Mouse (Mus musculus) midbrain, embryonic 15.5 days (tissue): Measurements from ENCODE around the gene Epm2aip1. TPM values are rescaled to one million over a fixed set of nuclear protein-coding genes. Genes with fewer than 3 reads are reported as not detected.

Experiments used
- ATAC-seq: fragments of 200-750 bp; cut with Nextera tagmentation; replicated peaks from 2 replicates; pipeline ENCODE4 v1.8.0; 2017; ENCODE audit warnings: moderate TSS enrichment
- H3K27ac ChIP-seq: fragments of 300-500 bp; sonication (generic); 2 replicates; pipeline ENCODE4 v1.5.1; 2015; ENCODE audit warnings: mild to moderate bottlenecking, inconsistent platforms
- H3K27me3 ChIP-seq: fragments of 300-500 bp; sonication (generic); replicated peaks from 2 replicates; pipeline ENCODE4 v1.6.1; 2015; ENCODE audit warnings: inconsistent platforms
- H3K36me3 ChIP-seq: fragments of 300-500 bp; sonication (generic); replicated peaks from 2 replicates; pipeline ENCODE4 v1.6.1; 2015; ENCODE audit warnings: inconsistent platforms
- H3K4me1 ChIP-seq: fragments of 300-500 bp; sonication (generic); 2 replicates; pipeline ENCODE4 v1.6.1; 2015; ENCODE audit warnings: inconsistent platforms
- H3K4me2 ChIP-seq: fragments of 300-500 bp; sonication (generic); 2 replicates; pipeline ENCODE4 v1.6.1; 2015; ENCODE audit warnings: inconsistent platforms, mild to moderate bottlenecking, moderate library complexity
- H3K4me3 ChIP-seq: fragments of 300-500 bp; sonication (generic); 2 replicates; pipeline ENCODE4 v1.5.1; 2015; ENCODE audit warnings: mild to moderate bottlenecking, inconsistent platforms
- H3K9ac ChIP-seq: fragments of 300-500 bp; sonication (generic); 2 replicates; pipeline ENCODE4 v1.6.1; 2015; ENCODE audit warnings: mild to moderate bottlenecking, inconsistent platforms
- H3K9me3 ChIP-seq: fragments of 300-500 bp; sonication (generic); 2 replicates; pipeline ENCODE4 v1.6.1; 2016; ENCODE audit warnings: inconsistent platforms
- WGBS: fragments of 180-500 bp; shearing (Covaris S2); methylation state at CpG from one replicate; pipeline ENCODE4 v1.1.7; 2015; ENCODE audit warnings: mixed read lengths; 5-methylcytosine and 5-hydroxymethylcytosine counted together
- polyA plus RNA-seq: library from polyadenylated mRNA; unstranded; fragments of >200 nt; fragmentation: Nextera tagmentation; extraction: Ambion mirVana; gene quantifications from 2 replicates; pipeline ENCODE4 v1.2.1, GENCODE M21; 2015

The Epm2aip1 gene
- polyA plus RNA-seq, 1 experiment from 2014 or later, result 68.6 TPM

DNA sequence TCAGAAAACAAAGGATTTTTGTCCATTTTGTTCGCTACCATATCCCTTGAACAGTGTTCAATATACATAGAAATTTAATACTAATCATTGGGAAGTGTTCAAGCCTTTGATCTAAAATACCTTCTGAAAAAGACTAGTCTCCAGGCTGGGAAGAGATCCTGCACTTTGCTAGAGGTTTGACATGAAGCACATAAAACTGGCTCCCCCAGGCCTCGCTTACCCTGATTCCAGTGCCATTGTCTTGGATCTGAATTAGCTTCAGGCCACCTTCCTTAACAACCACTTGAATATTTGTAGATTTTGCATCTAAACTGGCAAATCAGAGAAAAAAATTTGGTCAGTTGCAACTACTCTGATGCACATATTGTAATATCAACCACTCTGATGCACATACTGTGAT, 3.7 kb upstream of the Epm2aip1 start:
- peaks cover 13% of the 10 kb centered on the region for H3K4me1 ChIP-seq
- H3K9ac ChIP-seq, result no peak overlapping the region
- no peaks in the 10 kb centered on the region for H3K9me3 ChIP-seq
- ATAC-seq, result no peak
- peaks cover 9% of the 10 kb centered on the region; the same call in 1 of the 2 replicates for H3K36me3 ChIP-seq
- 96% methylated on average over 2 of the region's 2 CpGs for WGBS
- H3K27me3 ChIP-seq, result no peaks in the 10 kb centered on the region
- H3K27ac ChIP-seq, result no peak overlapping the region
- H3K4me3 ChIP-seq, result no peak overlapping the region
- H3K4me2 ChIP-seq, result no peak overlapping the region

DNA sequence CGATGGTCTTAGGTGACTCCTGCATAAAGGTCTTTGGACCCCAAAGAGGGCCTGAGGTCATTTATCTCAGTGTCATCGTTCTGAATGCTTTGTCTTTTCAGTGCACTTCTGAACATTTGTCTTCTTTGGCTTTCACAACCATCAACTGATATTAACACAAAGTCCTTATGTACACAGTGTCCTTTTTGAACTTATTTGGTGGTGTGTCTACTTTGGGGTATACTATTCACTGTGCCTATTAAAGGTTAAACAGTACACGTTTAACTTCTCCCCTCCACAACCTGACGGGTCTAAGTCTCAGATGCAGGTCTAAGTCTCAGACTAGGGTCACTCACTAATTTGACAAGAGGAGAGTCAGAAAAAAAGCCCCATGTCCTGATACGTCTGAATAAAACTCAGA, 1.1 kb upstream of the Epm2aip1 start:
- peaks cover 39% of the 10 kb centered on the region for H3K4me1 ChIP-seq
- no peaks in the 10 kb centered on the region for H3K27me3 ChIP-seq
- WGBS, result 14% methylated on average over 5 of the region's 5 CpGs

DNA sequence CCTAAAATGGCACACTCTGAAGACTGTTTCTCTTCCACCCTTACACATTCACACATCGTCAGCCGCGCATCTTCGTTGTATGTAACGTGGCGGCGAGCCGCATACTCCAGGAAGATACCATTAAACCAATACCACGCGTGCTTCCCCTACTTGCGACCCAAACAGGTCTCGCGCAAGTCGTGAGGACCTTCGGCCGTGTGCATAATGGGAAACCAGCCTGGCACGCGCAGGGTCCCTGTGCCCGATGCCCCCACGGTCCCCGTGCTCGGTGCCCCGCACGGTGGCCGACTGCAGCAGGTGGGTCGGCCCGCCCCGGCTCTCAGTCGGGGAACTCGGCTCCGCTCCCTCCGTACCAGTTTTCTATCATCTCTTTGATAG, 684 bp upstream of the Epm2aip1 start:
- WGBS, result under 1% methylated on average over 32 of the region's 32 CpGs
- Histone ChIP-seq H3K4me3 (peak overlapping the region; percentile 96), H3K27ac (peak overlapping the region; percentile 98), H3K9me3 (no peaks in the 10 kb centered on the region), H3K36me3 (peaks cover under 1% of the 10 kb centered on the region; the same call in 1 of the 2 replicates), H3K27me3 (no peaks in the 10 kb centered on the region), H3K4me1 (peaks cover 43% of the 10 kb centered on the region), H3K9ac (peak overlapping the region; percentile 74), H3K4me2 (peak overlapping the region; percentile 59)
- ATAC-seq, result peak; percentile 89

More for the DNA sequence above, 1.1 kb upstream of the Epm2aip1 start:
- Histone ChIP-seq H3K4me2 (peak overlapping the region; percentile 59), H3K9ac (peak overlapping the region; percentile 74), H3K36me3 (no peaks in the 10 kb centered on the region; the same call in 1 of the 2 replicates), H3K4me3 (peak overlapping the region; percentile 96), H3K9me3 (no peaks in the 10 kb centered on the region), H3K27ac (peak overlapping the region; percentile 98)
- ATAC-seq, result no peak

DNA sequence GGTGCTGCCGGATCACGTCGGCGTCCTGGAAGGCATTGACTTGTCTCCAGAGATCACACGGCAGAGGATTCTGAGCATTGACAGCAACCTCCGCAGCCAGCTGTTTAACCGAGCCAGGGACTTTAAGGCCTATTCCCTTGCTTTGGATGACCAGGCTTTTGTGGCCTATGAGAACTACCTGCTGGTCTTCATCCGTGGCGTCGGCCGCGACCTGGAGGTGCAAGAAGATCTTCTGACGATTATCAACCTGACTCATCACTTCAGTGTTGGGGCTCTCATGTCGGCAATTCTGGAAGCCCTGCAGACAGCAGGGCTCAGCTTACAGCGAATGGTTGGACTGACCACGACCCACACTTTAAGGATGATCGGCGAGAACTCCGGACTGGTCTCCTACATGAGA, 627 bp downstream of the Epm2aip1 start:
- Histone ChIP-seq H3K4me1 (peaks cover 55% of the 10 kb centered on the region), H3K4me2 (peak overlapping the region; percentile 76), H3K9me3 (no peaks in the 10 kb centered on the region), H3K27me3 (no peaks in the 10 kb centered on the region), H3K27ac (peak overlapping the region; percentile 97), H3K36me3 (peaks cover 2% of the 10 kb centered on the region; the same call in 1 of the 2 replicates), H3K9ac (peak overlapping the region; percentile 91), H3K4me3 (peak overlapping the region; percentile 96)
- no peak for ATAC-seq
- 7% methylated on average over 19 of the region's 19 CpGs for WGBS

DNA sequence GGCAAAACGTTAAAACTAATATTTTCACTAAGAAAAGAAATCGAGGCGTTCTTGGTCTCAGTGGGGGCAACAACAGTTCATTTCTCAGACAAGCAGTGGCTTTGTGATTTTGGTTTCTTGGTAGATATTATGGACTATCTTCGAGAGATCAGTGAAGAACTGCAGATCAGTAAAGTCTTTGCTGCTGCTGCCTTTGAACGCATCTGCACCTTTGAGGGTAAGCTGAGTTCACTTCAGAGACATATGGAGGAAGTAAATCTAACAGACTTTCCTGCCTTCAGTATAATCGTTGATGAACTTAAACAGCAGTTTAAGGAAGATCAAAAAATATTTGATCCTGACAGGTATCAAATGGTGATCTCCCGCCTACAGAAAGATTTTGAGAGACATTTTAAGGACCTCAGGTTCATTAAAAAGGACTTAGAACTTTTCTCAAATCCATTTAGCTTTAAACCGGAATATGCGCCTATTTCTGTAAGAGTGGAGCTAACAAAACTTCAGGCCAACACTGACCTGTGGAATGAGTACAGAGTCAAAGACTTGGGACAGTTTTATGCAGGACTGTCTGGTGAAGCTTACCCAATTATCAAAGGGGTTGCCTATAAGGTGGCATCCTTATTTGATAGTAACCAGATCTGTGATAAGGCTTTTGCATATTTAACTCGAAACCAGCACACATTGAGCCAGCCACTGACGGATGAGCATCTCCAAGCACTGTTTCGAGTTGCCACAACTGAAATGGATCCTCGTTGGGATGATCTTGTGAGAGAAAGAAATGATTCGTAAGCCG, 1.5 kb downstream of the Epm2aip1 start:
- no peak overlapping the region for H3K27ac ChIP-seq
- no peaks in the 10 kb centered on the region for H3K9me3 ChIP-seq
- peak overlapping the region; percentile 91 for H3K9ac ChIP-seq
- no peak for ATAC-seq
- peaks cover 6% of the 10 kb centered on the region for H3K36me3 ChIP-seq
- WGBS, result 80% methylated on average over 15 of the region's 15 CpGs
- H3K4me3 ChIP-seq, result peak overlapping the region; percentile 96
- H3K27me3 ChIP-seq, result no peaks in the 10 kb centered on the region
- peaks cover 55% of the 10 kb centered on the region for H3K4me1 ChIP-seq
- H3K4me2 ChIP-seq, result peak overlapping the region; percentile 76

DNA sequence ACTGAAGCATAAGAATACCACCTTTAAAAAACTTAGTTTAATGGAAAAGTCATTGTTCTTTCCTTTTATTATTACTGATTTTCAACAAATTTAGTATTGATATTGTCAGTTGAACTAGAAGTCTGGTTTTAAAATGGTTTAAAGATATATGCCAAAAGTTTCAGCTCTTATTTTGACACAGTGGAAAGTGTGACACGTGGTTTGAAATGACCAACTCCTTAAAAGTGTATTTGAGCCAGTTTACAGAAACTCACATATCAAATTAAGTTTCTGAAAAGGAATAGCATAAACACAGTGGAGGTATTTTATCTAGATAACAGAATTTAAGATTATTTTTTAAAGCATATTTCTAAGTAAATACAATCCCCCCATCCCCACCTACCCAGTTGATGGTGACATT, 2.2 kb downstream of the Epm2aip1 start:
- H3K9me3 ChIP-seq, result no peaks in the 10 kb centered on the region
- H3K4me2 ChIP-seq, result peak overlapping the region; percentile 76; the same call in 1 of the 2 replicates
- H3K9ac ChIP-seq, result no peak overlapping the region
- H3K27me3 ChIP-seq, result no peaks in the 10 kb centered on the region
- H3K4me3 ChIP-seq, result peak overlapping the region; percentile 96; the same call in 1 of the 2 replicates
- peaks cover 55% of the 10 kb centered on the region for H3K4me1 ChIP-seq
- peaks cover 12% of the 10 kb centered on the region for H3K36me3 ChIP-seq
- WGBS, result 86% methylated on average over 1 of the region's 1 CpGs
- ATAC-seq, result no peak
- H3K27ac ChIP-seq, result no peak overlapping the region

DNA sequence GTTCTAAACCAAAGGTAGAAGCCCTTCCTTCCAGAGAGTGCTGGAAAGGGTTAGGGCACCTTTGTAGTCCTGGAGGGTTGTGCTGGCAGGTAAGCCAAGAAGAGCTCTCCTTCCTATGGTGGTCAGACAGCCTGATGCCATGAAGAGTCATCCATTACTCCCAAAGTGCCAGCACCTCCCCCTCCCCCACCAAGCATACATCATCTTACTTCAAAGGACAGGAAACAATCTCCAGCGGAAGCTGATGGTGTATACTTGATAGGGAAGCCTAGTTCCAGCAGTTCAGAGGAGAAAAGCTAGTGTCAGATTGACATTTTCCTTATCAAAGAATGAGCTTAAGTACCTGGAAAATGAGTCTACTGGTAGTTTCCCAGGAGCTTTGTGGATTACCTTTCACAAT, 3.4 kb downstream of the Epm2aip1 start:
- no peak for ATAC-seq
- 0 out of 2 replicates have a peak overlapping the region, but pooled peaks have one; percentile 14 for H3K9ac ChIP-seq
- peaks cover 52% of the 10 kb centered on the region for H3K4me1 ChIP-seq
- no peak overlapping the region for H3K27ac ChIP-seq
- peak overlapping the region; percentile 11; the same call in 1 of the 2 replicates for H3K4me3 ChIP-seq
- WGBS, result 63% methylated on average over 1 of the region's 1 CpGs
- peak overlapping the region; percentile 76 for H3K4me2 ChIP-seq
- H3K27me3 ChIP-seq, result no peaks in the 10 kb centered on the region
- H3K9me3 ChIP-seq, result no peaks in the 10 kb centered on the region
- H3K36me3 ChIP-seq, result peaks cover 16% of the 10 kb centered on the region

DNA sequence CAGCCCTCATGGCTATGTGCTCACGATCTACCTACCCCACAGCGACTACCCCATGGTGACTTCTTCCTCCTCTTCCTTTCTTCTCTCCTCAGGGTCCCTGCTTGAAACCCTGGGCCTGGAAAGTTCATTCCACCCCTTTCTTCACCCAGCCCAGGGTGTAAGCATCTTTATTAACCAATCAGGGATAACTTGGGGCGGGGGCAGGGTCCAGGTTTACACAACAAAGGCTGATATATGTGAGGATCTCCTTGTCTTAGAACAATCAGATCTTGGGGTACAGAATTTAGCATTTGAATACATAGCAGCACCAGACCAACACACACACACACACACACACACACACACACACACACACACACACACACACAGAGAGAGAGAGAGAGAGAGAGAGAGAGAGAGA, 13.3 kb downstream of the Epm2aip1 start:
- 20% methylated on average over 3 of the region's 3 CpGs for WGBS

DNA sequence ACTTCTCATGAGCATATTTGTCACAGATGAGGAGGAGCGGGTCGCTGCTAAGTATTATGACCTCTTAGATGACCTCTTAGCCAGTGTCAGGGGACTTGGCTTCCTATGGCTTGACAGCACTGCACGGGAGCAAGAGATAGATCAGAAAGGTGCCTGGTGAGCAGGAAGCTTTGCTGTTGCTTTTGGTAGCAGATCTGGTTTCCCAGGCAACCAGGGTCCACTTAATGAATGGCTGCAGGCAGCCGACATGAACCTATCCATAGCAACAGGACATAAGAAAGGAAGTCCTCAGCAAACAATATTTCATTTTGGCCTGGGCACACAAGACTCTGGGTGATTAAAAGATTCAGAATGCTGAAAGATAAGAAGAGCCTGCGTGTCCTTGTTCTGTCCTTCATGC, 13.9 kb downstream of the Epm2aip1 start:
- peak; percentile 27; the same call in 1 of the 2 replicates for ATAC-seq
- 7% methylated on average over 5 of the region's 5 CpGs for WGBS
- H3K4me1 ChIP-seq, result peaks cover 24% of the 10 kb centered on the region
- H3K4me3 ChIP-seq, result no peak overlapping the region
- H3K9ac ChIP-seq, result no peak overlapping the region
- no peaks in the 10 kb centered on the region for H3K27me3 ChIP-seq
- peak overlapping the region; percentile 2; the same call in 1 of the 2 replicates for H3K4me2 ChIP-seq
- H3K9me3 ChIP-seq, result no peaks in the 10 kb centered on the region
- peak overlapping the region; percentile 78 for H3K27ac ChIP-seq
- no peaks in the 10 kb centered on the region for H3K36me3 ChIP-seq

More for the DNA sequence above, 13.3 kb downstream of the Epm2aip1 start:
- H3K36me3 ChIP-seq, result no peaks in the 10 kb centered on the region
- peaks cover 20% of the 10 kb centered on the region for H3K4me1 ChIP-seq
- H3K4me3 ChIP-seq, result no peak overlapping the region
- ATAC-seq, result peak; percentile 33; the same call in 1 of the 2 replicates
- H3K27ac ChIP-seq, result peak overlapping the region; percentile 58; the same call in 1 of the 2 replicates
- no peaks in the 10 kb centered on the region for H3K9me3 ChIP-seq
- no peaks in the 10 kb centered on the region for H3K27me3 ChIP-seq
- no peak overlapping the region for H3K9ac ChIP-seq
- no peak overlapping the region for H3K4me2 ChIP-seq

DNA sequence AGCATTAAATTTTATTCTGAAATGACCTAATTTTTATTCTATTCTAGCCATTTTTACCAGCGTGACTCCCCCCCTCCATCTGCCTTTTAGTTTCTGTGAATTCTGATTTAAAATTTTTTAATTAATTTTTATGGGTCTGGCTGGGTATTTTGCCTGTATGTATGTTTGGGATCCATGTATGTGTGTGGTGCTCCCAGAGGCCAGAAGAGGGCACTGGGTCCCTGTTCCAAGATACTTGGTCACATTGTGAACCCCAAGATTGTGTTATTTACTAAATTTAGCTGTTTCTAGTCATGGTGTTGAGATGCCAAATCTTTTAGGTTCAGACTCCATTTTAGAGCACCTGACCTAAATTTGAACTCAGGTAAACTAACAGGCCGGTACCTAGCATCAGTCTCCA, 14.7 kb downstream of the Epm2aip1 start:
- WGBS, result 79% methylated on average over 2 of the region's 2 CpGs
- peak overlapping the region; percentile 78; the same call in 1 of the 2 replicates for H3K27ac ChIP-seq
- H3K9me3 ChIP-seq, result no peaks in the 10 kb centered on the region
- no peaks in the 10 kb centered on the region for H3K36me3 ChIP-seq
- ATAC-seq, result no peak
- H3K9ac ChIP-seq, result no peak overlapping the region
- H3K4me1 ChIP-seq, result peaks cover 24% of the 10 kb centered on the region
- no peaks in the 10 kb centered on the region for H3K27me3 ChIP-seq
- H3K4me2 ChIP-seq, result no peak overlapping the region
- H3K4me3 ChIP-seq, result no peak overlapping the region

DNA sequence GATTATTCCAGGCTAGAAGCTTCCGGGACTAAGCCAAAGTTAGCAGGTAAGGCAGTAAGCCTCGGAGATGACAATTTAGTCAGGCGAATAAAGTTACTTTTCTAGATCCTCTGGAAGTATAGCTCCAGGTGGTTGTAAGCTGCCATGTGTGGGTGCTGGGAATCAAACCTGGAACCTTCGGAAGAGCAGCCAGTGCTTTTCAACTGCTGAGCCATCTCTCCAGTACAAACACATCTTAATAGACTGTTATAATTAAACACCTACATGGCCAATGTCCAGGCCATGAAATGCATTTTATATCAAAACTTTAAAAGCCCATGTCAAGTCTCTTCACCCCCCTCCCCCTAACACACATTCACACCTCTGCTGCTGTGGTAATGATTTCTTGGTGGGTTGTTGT, 16.2 kb downstream of the Epm2aip1 start:
- H3K36me3 ChIP-seq, result no peaks in the 10 kb centered on the region
- no peaks in the 10 kb centered on the region for H3K27me3 ChIP-seq
- peaks cover 24% of the 10 kb centered on the region for H3K4me1 ChIP-seq
- no peak overlapping the region for H3K27ac ChIP-seq
- no peaks in the 10 kb centered on the region for H3K9me3 ChIP-seq
- H3K4me3 ChIP-seq, result no peak overlapping the region
- ATAC-seq, result no peak
- WGBS, result 91% methylated on average over 4 of the region's 4 CpGs
- H3K4me2 ChIP-seq, result no peak overlapping the region
- no peak overlapping the region for H3K9ac ChIP-seq

DNA sequence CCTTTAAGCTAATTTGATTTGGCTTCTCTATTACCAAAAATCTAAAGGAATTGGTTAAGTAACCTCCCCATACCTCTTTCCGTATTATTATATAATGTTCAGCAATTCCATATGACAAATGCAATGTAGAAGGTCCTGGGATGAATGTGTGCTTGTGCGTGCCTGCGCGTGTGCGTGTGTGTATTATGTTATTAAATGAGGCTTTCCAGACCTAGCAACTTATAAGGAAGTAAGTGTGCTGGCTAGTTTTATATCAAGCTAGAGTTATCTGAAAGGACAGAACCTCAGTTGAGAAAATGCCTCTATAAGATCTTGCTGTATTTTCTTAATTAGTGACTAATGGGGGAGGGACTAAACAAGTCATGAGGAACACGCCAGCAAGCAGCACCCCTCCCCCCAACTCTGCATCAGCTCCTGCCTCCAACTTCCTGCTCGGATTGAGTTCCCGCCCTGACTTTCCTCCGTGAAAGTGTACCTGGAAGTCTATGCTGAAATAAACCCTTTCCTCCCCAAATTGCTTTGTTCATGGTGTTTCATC, 17.6 kb downstream of the Epm2aip1 start:
- H3K9ac ChIP-seq, result no peak overlapping the region
- no peaks in the 10 kb centered on the region for H3K36me3 ChIP-seq
- no peak for ATAC-seq
- no peak overlapping the region for H3K27ac ChIP-seq
- H3K4me3 ChIP-seq, result no peak overlapping the region
- WGBS, result 56% methylated on average over 9 of the region's 9 CpGs
- H3K27me3 ChIP-seq, result no peaks in the 10 kb centered on the region
- H3K4me1 ChIP-seq, result peaks cover 24% of the 10 kb centered on the region
- no peaks in the 10 kb centered on the region for H3K9me3 ChIP-seq
- H3K4me2 ChIP-seq, result peak overlapping the region; percentile 17; the same call in 1 of the 2 replicates
